Mouse (Mus musculus): ENCODE data around the gene Lgi4.

DNA sequence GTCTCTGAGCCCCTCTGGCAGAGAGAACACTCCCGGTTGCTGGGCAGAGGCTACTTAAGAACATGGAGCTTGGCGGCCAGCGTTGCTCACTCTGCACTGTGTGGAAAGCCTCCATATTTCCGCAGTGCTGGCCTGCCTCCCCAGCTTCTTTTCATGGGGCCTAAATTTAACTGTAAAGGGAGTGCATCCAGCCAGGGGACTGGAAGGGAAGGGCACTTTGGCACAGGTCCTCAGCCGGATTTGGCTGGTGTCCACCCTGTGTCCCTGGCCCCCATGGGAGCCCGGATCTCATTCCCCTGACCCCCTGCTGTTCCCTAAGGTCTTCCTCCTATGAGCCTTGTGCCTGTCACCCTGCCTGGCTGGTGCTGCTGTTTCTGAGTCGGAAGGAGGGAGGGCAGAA is 59.3 kb downstream of the Lgi4 start:
- no peak for TF ChIP-seq CTCF (IDR thresholded peaks at IDR 0.05; ENCODE audit: low read depth)
- TF ChIP-seq EP300 (IDR thresholded peaks at IDR 0.05; ENCODE audit: low read depth), result no peak

All from liver, postnatal 0 days (tissue).